Mouse (Mus musculus) testis, adult 2 months (tissue): ENCODE data around the gene Rab5c.

Experiments
- CTCF ChIP-seq: fragments of 200-500 bp; IDR thresholded peaks from 2 replicates; pipeline ENCODE4 v1.5.1; 2012; ENCODE audit warnings: low read depth, mild to moderate bottlenecking, inconsistent platforms, low read length, moderate library complexity; ENCODE audit not compliant: control insufficient read depth, insufficient read depth, insufficient replicate concordance
- POLR2A ChIP-seq: fragments of 200-500 bp; IDR thresholded peaks from 2 replicates; pipeline ENCODE4 v1.6.1; 2012; ENCODE audit warnings: low read depth, mild to moderate bottlenecking, inconsistent platforms, low read length, moderate library complexity; ENCODE audit not compliant: control insufficient read depth

GRCm38 (mm10) chr11:100724919-100725512 lies 13.0 kb downstream of the Rab5c start:
- no peak for TF ChIP-seq CTCF
- TF ChIP-seq POLR2A: no peak
